Mouse (Mus musculus) kidney, adult 9 months (tissue): ENCODE measurements at regions not wholly inside any gene's neighbourhood (a gene's known extent, or its start where the extent isn't known, plus 50 kb on each side); places are given as distances from the start of the nearest gene placed in this dataset.

Experiments
- DNase-seq: peaks from one replicate; pipeline ENCODE4 v3.0.0; 2022

- DNase-seq: no peak
Observed at GRCm38 (mm10) chr13:35482340-35482739, 177.3 kb upstream of the Cdyl start.

GRCm38 (mm10) chr13:35486125-35486524 is 173.5 kb upstream of the Cdyl start:
- peak; percentile 52 for DNase-seq

- no peak for DNase-seq
Observed at GRCm38 (mm10) chr13:35499776-35500175, 159.9 kb upstream of the Cdyl start.

- DNase-seq: no peak
Observed at GRCm38 (mm10) chr13:35500891-35501290, 158.7 kb upstream of the Cdyl start.

- DNase-seq: no peak
Observed at GRCm38 (mm10) chr13:35501351-35502146, 158.1 kb upstream of the Cdyl start.

GRCm38 (mm10) chr13:35502147-35502522 is 157.5 kb upstream of the Cdyl start:
- peak; percentile 47 for DNase-seq

- peak; percentile 17 for DNase-seq
Observed at GRCm38 (mm10) chr13:35503362-35503821, 156.2 kb upstream of the Cdyl start.

- DNase-seq: no peak
Observed at GRCm38 (mm10) chr13:35507195-35507594, 152.4 kb upstream of the Cdyl start.

- no peak for DNase-seq
Observed at GRCm38 (mm10) chr13:35512029-35512507, 147.6 kb upstream of the Cdyl start.

GRCm38 (mm10) chr13:35513120-35513519 is 146.5 kb upstream of the Cdyl start:
- no peak for DNase-seq

- no peak for DNase-seq
Observed at GRCm38 (mm10) chr13:35515291-35515690, 144.3 kb upstream of the Cdyl start.

GRCm38 (mm10) chr13:35517692-35518091 is 141.9 kb upstream of the Cdyl start:
- DNase-seq: no peak

GRCm38 (mm10) chr13:35522272-35522671 is 137.4 kb upstream of the Cdyl start:
- DNase-seq: no peak

GRCm38 (mm10) chr13:35529577-35529976 is 130.1 kb upstream of the Cdyl start:
- no peak for DNase-seq

- no peak for DNase-seq
Observed at GRCm38 (mm10) chr13:35537106-35537505, 122.5 kb upstream of the Cdyl start.

- peak; percentile 32 for DNase-seq
Observed at GRCm38 (mm10) chr13:35537936-35538335, 121.7 kb upstream of the Cdyl start.

- no peak for DNase-seq
Observed at GRCm38 (mm10) chr13:35540433-35540832, 119.2 kb upstream of the Cdyl start.

- no peak for DNase-seq
Observed at GRCm38 (mm10) chr13:35541053-35541452, 118.6 kb upstream of the Cdyl start.

- no peak for DNase-seq
Observed at GRCm38 (mm10) chr13:35564006-35564405, 95.6 kb upstream of the Cdyl start.

- no peak for DNase-seq
Observed at GRCm38 (mm10) chr13:35581616-35582015, 78.0 kb upstream of the Cdyl start.

GRCm38 (mm10) chr13:35598003-35598402 is 61.6 kb upstream of the Cdyl start:
- DNase-seq: no peak

GRCm38 (mm10) chr13:35601560-35602135 is 58.0 kb upstream of the Cdyl start:
- DNase-seq: no peak

GRCm38 (mm10) chr13:35603080-35603479 is 56.6 kb upstream of the Cdyl start:
- DNase-seq: no peak

GRCm38 (mm10) chr13:35604061-35604460 is 55.6 kb upstream of the Cdyl start:
- DNase-seq: no peak
